Comparison of ENCODE assay signal across 21 mouse cellular contexts in genomic region chr5:20657056-20657455, GRCm38 (mm10).
DNase-seq lines count a peak whose midpoint lies in the region; ATAC-seq lines count a peak whose summit lies in the region.
"Had no signal": no experiment of that assay in that cellular context is flagged by ENCODE, and none has a peak within 500 bp of the region (broad histone marks: within the 10 kb centered on the region; RNA-seq: fewer than 3 reads in every experiment).

No protein-coding gene starts in this region.

- H3K27ac ChIP-seq in forebrain, embryonic 11.5 days (ENCODE audit: low read depth, low read length), result no peak overlapping the region
- no peak overlapping the region for H3K27ac ChIP-seq in forebrain, embryonic 12.5 days
- H3K27ac ChIP-seq in heart, embryonic 10.5 days, result no peak overlapping the region
- H3K27ac ChIP-seq in midbrain, embryonic 11.5 days (ENCODE audit: low read depth, low read length), result no peak overlapping the region
- H3K27ac ChIP-seq in midbrain, embryonic 14.5 days (replicated peaks; ENCODE audit: low read depth, low read length), result no peak overlapping the region

- no peaks in the 10 kb centered on the region for H3K27me3 ChIP-seq in forebrain, embryonic 11.5 days (ENCODE audit: control insufficient read depth, insufficient read depth, low read length)
- no peaks in the 10 kb centered on the region for H3K27me3 ChIP-seq in forebrain, embryonic 12.5 days
- H3K27me3 ChIP-seq in heart, embryonic 10.5 days (ENCODE audit: insufficient read depth, poor library complexity, severe bottlenecking), result peaks cover 16% of the 10 kb centered on the region; the same call in 1 of the 2 replicates
- H3K27me3 ChIP-seq in midbrain, embryonic 11.5 days (ENCODE audit: control insufficient read depth, insufficient read depth, low read length), result no peaks in the 10 kb centered on the region
- no peaks in the 10 kb centered on the region for H3K27me3 ChIP-seq in midbrain, embryonic 14.5 days (ENCODE audit: control insufficient read depth, insufficient read depth, low read length)
- H3K27me3 ChIP-seq: CH12.LX, Patski had no signal

- no peak overlapping the region for H3K9ac ChIP-seq in forebrain, embryonic 11.5 days (ENCODE audit: low read length)
- H3K9ac ChIP-seq in forebrain, embryonic 12.5 days, result no peak overlapping the region
- H3K9ac ChIP-seq in midbrain, embryonic 11.5 days (ENCODE audit: low read length), result no peak overlapping the region
- no peak overlapping the region for H3K9ac ChIP-seq in midbrain, embryonic 14.5 days (replicated peaks; ENCODE audit: low read length)

- WGBS in forebrain, embryonic 11.5 days, result 90% methylated on average over 5 of the region's 5 CpGs
- WGBS in forebrain, embryonic 12.5 days, result 92% methylated on average over 5 of the region's 5 CpGs
- 78% methylated on average over 5 of the region's 5 CpGs for WGBS in heart, embryonic 10.5 days
- 89% methylated on average over 5 of the region's 5 CpGs for WGBS in midbrain, embryonic 11.5 days
- WGBS in midbrain, embryonic 14.5 days, result 91% methylated on average over 5 of the region's 5 CpGs

- H3K9me3 ChIP-seq in forebrain, embryonic 11.5 days (ENCODE audit: control insufficient read depth, low read length), result no peaks in the 10 kb centered on the region
- H3K9me3 ChIP-seq in forebrain, embryonic 12.5 days, result no peaks in the 10 kb centered on the region
- no peaks in the 10 kb centered on the region for H3K9me3 ChIP-seq in heart, embryonic 10.5 days
- no peaks in the 10 kb centered on the region for H3K9me3 ChIP-seq in midbrain, embryonic 11.5 days (ENCODE audit: control insufficient read depth, low read length)
- H3K9me3 ChIP-seq in midbrain, embryonic 14.5 days (ENCODE audit: control insufficient read depth, low read length), result no peaks in the 10 kb centered on the region
- H3K9me3 ChIP-seq: G1E had no signal

- H3K4me1 ChIP-seq in forebrain, embryonic 11.5 days (replicated peaks; ENCODE audit: control insufficient read depth, insufficient read depth, low read length), result no peaks in the 10 kb centered on the region
- 0 out of 2 replicates have a peak, but pooled peaks cover 4% of the 10 kb centered on the region for H3K4me1 ChIP-seq in forebrain, embryonic 12.5 days
- peaks cover 9% of the 10 kb centered on the region; the same call in 1 of the 2 replicates for H3K4me1 ChIP-seq in heart, embryonic 10.5 days
- H3K4me1 ChIP-seq in midbrain, embryonic 11.5 days (ENCODE audit: control insufficient read depth, insufficient read depth, low read length), result no peaks in the 10 kb centered on the region; the same call in 1 of the 2 replicates
- H3K4me1 ChIP-seq in midbrain, embryonic 14.5 days (ENCODE audit: control insufficient read depth, insufficient read depth, low read length), result no peaks in the 10 kb centered on the region

- ATAC-seq in forebrain, embryonic 11.5 days (replicated peaks; ENCODE audit: low FRiP score), result no peak
- no peak for ATAC-seq in forebrain, embryonic 12.5 days (ENCODE audit: low FRiP score)
- no peak for ATAC-seq in midbrain, embryonic 11.5 days (ENCODE audit: low FRiP score)
- no peak for ATAC-seq in midbrain, embryonic 14.5 days (ENCODE audit: low FRiP score, low TSS enrichment)
- ATAC-seq: activated CD4-positive, CD25-positive, alpha-beta regulatory T cell, adult 4 months; CD4-positive, CD25-positive, alpha-beta regulatory T cell, adult 4 months; Patski had no signal

- H3K36me3 ChIP-seq in forebrain, embryonic 11.5 days (ENCODE audit: control insufficient read depth, insufficient read depth, low read length), result no peaks in the 10 kb centered on the region
- no peaks in the 10 kb centered on the region for H3K36me3 ChIP-seq in forebrain, embryonic 12.5 days (replicated peaks)
- no peaks in the 10 kb centered on the region for H3K36me3 ChIP-seq in heart, embryonic 10.5 days
- H3K36me3 ChIP-seq in midbrain, embryonic 11.5 days (ENCODE audit: control insufficient read depth, insufficient read depth, low read length), result no peaks in the 10 kb centered on the region
- peaks cover 7% of the 10 kb centered on the region; the same call in 1 of the 2 replicates for H3K36me3 ChIP-seq in midbrain, embryonic 14.5 days (ENCODE audit: control insufficient read depth, insufficient read depth, low read length)
- H3K36me3 ChIP-seq: G1E had no signal

- DNase-seq in forebrain, embryonic 11.5 days (ENCODE audit: low spot score), result peak; percentile 32
- peak; percentile 53 for DNase-seq in heart, embryonic 10.5 days (ENCODE audit: low spot score)
- no peak for DNase-seq in heart, postnatal 4 days
- DNase-seq in midbrain, embryonic 11.5 days (ENCODE audit: low spot score, missing footprints), result peak; percentile 69
- no peak for DNase-seq in midbrain, embryonic 14.5 days
- DNase-seq: adrenal gland, adult 2 months; adrenal gland, adult 8-10 months; adrenal gland, postnatal 10 days; adrenal gland, postnatal 14 days; adrenal gland, postnatal 25 days; adrenal gland, postnatal 36 days; B cell, adult 2 months; cerebellum, adult 11 months; cerebellum, adult 11-12 months; cerebellum, adult 18-20 months had no signal

- H3K4me2 ChIP-seq in forebrain, embryonic 11.5 days (ENCODE audit: low read depth, low read length, severe bottlenecking), result no peak overlapping the region
- H3K4me2 ChIP-seq in forebrain, embryonic 12.5 days, result no peak overlapping the region
- no peak overlapping the region for H3K4me2 ChIP-seq in midbrain, embryonic 11.5 days
- H3K4me2 ChIP-seq in midbrain, embryonic 14.5 days (ENCODE audit: low read length), result no peak overlapping the region

- no peak overlapping the region for H3K4me3 ChIP-seq in forebrain, embryonic 11.5 days (ENCODE audit: low read depth, low read length)
- no peak overlapping the region for H3K4me3 ChIP-seq in forebrain, embryonic 12.5 days (replicated peaks)
- no peak overlapping the region for H3K4me3 ChIP-seq in heart, embryonic 10.5 days
- no peak overlapping the region for H3K4me3 ChIP-seq in midbrain, embryonic 11.5 days (ENCODE audit: low read depth, low read length)
- no peak overlapping the region for H3K4me3 ChIP-seq in midbrain, embryonic 14.5 days (replicated peaks; ENCODE audit: low read depth, low read length)

Comparison
In these comparisons a context has a peak if more than half of its experiments do, and no peak if none do; other contexts are left out.
1. DNase-seq: peak in forebrain, embryonic 11.5 days (single experiment), heart, embryonic 10.5 days (single experiment) and midbrain, embryonic 11.5 days (single experiment); none in heart, postnatal 4 days (single experiment) and midbrain, embryonic 14.5 days (single experiment).